Mouse (Mus musculus) liver, postnatal 0 days (tissue): ENCODE data around the gene Syt14. TPM values are rescaled to one million over a fixed set of nuclear protein-coding genes. Genes with fewer than 3 reads are reported as not detected.
A peak's percentile ranks its signal among the peaks of the same experiment; 100 is the strongest.

Experiments
- ATAC-seq: fragments of 200-750 bp; cut with Nextera tagmentation; 2 replicates; pipeline ENCODE4 v1.8.0; 2017; ENCODE audit warnings: mild to moderate bottlenecking, moderate library complexity
- DNase-seq: peaks from one replicate; pipeline ENCODE4 v3.0.0-alpha.2; 2016
- H3K27ac ChIP-seq: fragments of 300-500 bp; sonication (generic); 2 replicates; pipeline ENCODE4 v1.5.1; 2014; ENCODE audit warnings: antibody characterized with exemption, moderate library complexity, mild to moderate bottlenecking, low read depth
- H3K27me3 ChIP-seq: fragments of 300-500 bp; sonication (generic); 2 replicates; pipeline ENCODE4 v1.6.1; 2014; ENCODE audit warnings: low read length, control low read depth, mixed read lengths; ENCODE audit not compliant: insufficient read depth
- H3K36me3 ChIP-seq: fragments of 300-500 bp; sonication (generic); replicated peaks from 2 replicates; pipeline ENCODE4 v1.6.1; 2014; ENCODE audit warnings: mild to moderate bottlenecking, control low read depth, low read length, moderate library complexity, mixed read lengths; ENCODE audit not compliant: insufficient read depth
- H3K4me1 ChIP-seq: fragments of 300-500 bp; sonication (generic); 2 replicates; pipeline ENCODE4 v1.6.1; 2014; ENCODE audit warnings: antibody characterized with exemption, mild to moderate bottlenecking, control low read depth; ENCODE audit not compliant: insufficient read depth
- H3K4me2 ChIP-seq: fragments of 300-500 bp; sonication (generic); 2 replicates; pipeline ENCODE4 v1.6.1; 2014; ENCODE audit warnings: low read depth, mild to moderate bottlenecking, low read length, moderate library complexity, mixed read lengths
- H3K4me3 ChIP-seq: fragments of 300-500 bp; sonication (generic); 2 replicates; pipeline ENCODE4 v1.5.1; 2014; ENCODE audit warnings: low read depth, low read length
- H3K9ac ChIP-seq: fragments of 300-500 bp; sonication (generic); replicated peaks from 2 replicates; pipeline ENCODE4 v1.6.1; 2014; ENCODE audit warnings: mild to moderate bottlenecking, moderate library complexity
- H3K9me3 ChIP-seq: fragments of 300-500 bp; sonication (generic); 2 replicates; pipeline ENCODE4 v1.6.1; 2016; ENCODE audit warnings: mild to moderate bottlenecking, control low read depth, low read length, mixed read lengths
- CTCF ChIP-seq: sonication (generic); IDR thresholded peaks from 2 replicates; pipeline ENCODE4 v1.5.1; 2016; ENCODE audit warnings: antibody characterized with exemption, low read depth
- EP300 ChIP-seq: IDR thresholded peaks from 2 replicates; pipeline ENCODE4 v1.6.1; 2016; ENCODE audit warnings: antibody characterized with exemption, low read depth, mild to moderate bottlenecking
- WGBS: fragments of 180-500 bp; shearing (Covaris S2); extraction: QIAGEN DNeasy Blood & Tissue Kit; methylation state at CpG from one replicate; pipeline ENCODE4 v1.1.7; 2014; ENCODE audit not compliant: insufficient replicate concordance; 5-methylcytosine and 5-hydroxymethylcytosine counted together
- polyA plus RNA-seq: library from polyadenylated mRNA; unstranded; fragments of >200 nt; fragmentation: Nextera tagmentation; extraction: Ambion mirVana; gene quantifications from 2 replicates; pipeline ENCODE4 v1.2.1, GENCODE M21; 2015

The Syt14 gene
- polyA plus RNA-seq, 1 experiment from 2014 or later: 1.8 TPM

- H3K4me2 ChIP-seq: peak within 1 kb of the TSS; percentile 81
- H3K4me1 ChIP-seq: no peaks in the 10 kb centered on the region
- WGBS: under 1% methylated on average over 55 of the region's 75 CpGs
- no peak within 1 kb of the TSS for H3K27ac ChIP-seq
- no peak for TF ChIP-seq CTCF
- TF ChIP-seq EP300: no peak
- H3K4me3 ChIP-seq: peak within 1 kb of the TSS; percentile 55
- H3K27me3 ChIP-seq: peaks cover 56% of the 10 kb centered on the region
- no peaks in the 10 kb centered on the region for H3K9me3 ChIP-seq
- H3K9ac ChIP-seq: peak within 1 kb of the TSS; percentile 38
- DNase-seq (peak; percentile 25), ATAC-seq (no peak)
- H3K36me3 ChIP-seq: no peaks in the 10 kb centered on the region
Measured at GRCm38 (mm10) chr1:192855474-192856230, 179.9 kb downstream of the Syt14 start, which contains the start of gene Sertad4. TSS of gene Sertad4 (minus strand) at chr1:192855756.

- Histone ChIP-seq H3K9me3 (no peaks in the 10 kb centered on the region), H3K9ac (peak overlapping the region; percentile 38), H3K27me3 (peaks cover 58% of the 10 kb centered on the region), H3K4me3 (peak overlapping the region; percentile 55), H3K4me2 (peak overlapping the region; percentile 81), H3K27ac (no peak overlapping the region), H3K36me3 (no peaks in the 10 kb centered on the region), H3K4me1 (no peaks in the 10 kb centered on the region)
- peak; percentile 18 for DNase-seq
- under 1% methylated on average over 28 of the region's 45 CpGs for WGBS
- TF ChIP-seq CTCF (no peak), EP300 (no peak)
- peak; percentile 25; the same call in 1 of the 2 replicates for ATAC-seq
Measured at GRCm38 (mm10) chr1:192854819-192855271, 180.7 kb downstream of the Syt14 start.

GRCm38 (mm10) chr1:192853988-192854818 lies 181.4 kb downstream of the Syt14 start:
- peaks cover 58% of the 10 kb centered on the region for H3K27me3 ChIP-seq

DNA sequence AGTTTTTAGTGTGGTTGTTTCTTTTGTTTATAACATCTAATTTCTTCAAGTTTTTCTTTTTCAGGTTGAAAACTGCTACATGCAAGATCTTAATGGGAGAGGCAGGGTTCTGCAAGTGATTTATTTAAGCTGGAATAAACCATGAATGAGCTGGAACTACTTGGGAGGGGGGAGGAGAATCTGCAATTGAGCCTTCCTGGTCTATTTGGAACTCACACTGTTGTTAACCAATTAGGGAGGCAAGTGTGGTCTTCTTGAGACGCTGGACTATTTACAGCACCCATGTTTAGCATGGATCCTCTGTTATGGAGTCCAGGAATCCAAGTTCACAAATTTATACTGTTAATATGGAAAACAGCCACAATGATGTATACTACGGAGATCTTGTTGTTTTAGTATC lies 182.1 kb downstream of the Syt14 start:
- ATAC-seq (no peak), DNase-seq (no peak)
- Histone ChIP-seq H3K4me2 (no peak overlapping the region), H3K36me3 (no peaks in the 10 kb centered on the region), H3K4me1 (no peaks in the 10 kb centered on the region), H3K27ac (no peak overlapping the region), H3K9ac (no peak overlapping the region), H3K27me3 (peaks cover 62% of the 10 kb centered on the region), H3K9me3 (no peaks in the 10 kb centered on the region), H3K4me3 (no peak overlapping the region)
- 49% methylated on average over 2 of the region's 2 CpGs for WGBS
- TF ChIP-seq CTCF (no peak), EP300 (no peak)

More at GRCm38 (mm10) chr1:192853988-192854818, 181.4 kb downstream of the Syt14 start:
- Histone ChIP-seq H3K9ac (0 out of 2 replicates have a peak overlapping the region, but pooled peaks have one; percentile 38), H3K4me2 (peak overlapping the region; percentile 81), H3K9me3 (no peaks in the 10 kb centered on the region), H3K27ac (no peak overlapping the region), H3K4me1 (no peaks in the 10 kb centered on the region), H3K4me3 (peak overlapping the region; percentile 55), H3K36me3 (no peaks in the 10 kb centered on the region)
- DNase-seq: no peak
- 8% methylated on average over 19 of the region's 19 CpGs for WGBS
- TF ChIP-seq EP300 (no peak), CTCF (no peak)
- ATAC-seq: no peak

GRCm38 (mm10) chr1:192852047-192852446 lies 183.5 kb downstream of the Syt14 start:
- DNase-seq (no peak), ATAC-seq (no peak)
- Histone ChIP-seq H3K4me1 (no peaks in the 10 kb centered on the region), H3K36me3 (no peaks in the 10 kb centered on the region), H3K27ac (no peak overlapping the region), H3K27me3 (peaks cover 57% of the 10 kb centered on the region), H3K9ac (no peak overlapping the region), H3K9me3 (no peaks in the 10 kb centered on the region), H3K4me2 (no peak overlapping the region), H3K4me3 (no peak overlapping the region)
- TF ChIP-seq EP300: no peak
- TF ChIP-seq CTCF: no peak

- no peak for ATAC-seq
- no peak for DNase-seq
- Histone ChIP-seq H3K9me3 (no peaks in the 10 kb centered on the region), H3K4me1 (no peaks in the 10 kb centered on the region), H3K27ac (no peak overlapping the region), H3K4me2 (no peak overlapping the region), H3K9ac (no peak overlapping the region), H3K4me3 (no peak overlapping the region), H3K27me3 (peaks cover 55% of the 10 kb centered on the region), H3K36me3 (no peaks in the 10 kb centered on the region)
- WGBS: 21% methylated on average over 6 of the region's 6 CpGs
- no peak for TF ChIP-seq EP300
- no peak for TF ChIP-seq CTCF
Measured at GRCm38 (mm10) chr1:192851640-192852039, 183.9 kb downstream of the Syt14 start.
